Mouse (Mus musculus) left cerebral cortex, adult 11 months (tissue): Measurements from ENCODE around the gene Pla2g3.

Source experiments
- DNase-seq: peaks from one replicate; pipeline ENCODE4 v3.0.0; 2022; ENCODE audit warnings: low spot score

The Pla2g3 gene

DNA sequence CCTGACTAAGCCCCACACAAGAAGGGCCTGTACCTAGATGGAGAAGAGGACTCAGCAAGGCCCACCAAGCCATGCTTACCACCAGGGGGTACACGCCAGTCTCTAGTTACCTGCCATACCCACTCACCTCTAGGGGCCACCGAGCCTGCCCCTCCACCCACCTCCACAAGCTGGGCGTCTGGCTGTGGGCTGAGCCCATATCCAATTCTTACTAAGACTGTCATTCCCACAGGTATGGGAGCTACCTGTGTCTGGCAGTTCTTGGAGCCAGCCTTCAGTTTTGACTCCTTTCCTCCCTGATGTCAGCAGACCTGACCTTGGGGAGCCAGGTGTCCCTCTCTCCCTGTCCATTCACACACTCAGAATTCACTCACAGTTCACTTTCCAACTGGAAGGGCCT is 49.6 kb downstream of the Pla2g3 start:
- DNase-seq: no peak

DNA sequence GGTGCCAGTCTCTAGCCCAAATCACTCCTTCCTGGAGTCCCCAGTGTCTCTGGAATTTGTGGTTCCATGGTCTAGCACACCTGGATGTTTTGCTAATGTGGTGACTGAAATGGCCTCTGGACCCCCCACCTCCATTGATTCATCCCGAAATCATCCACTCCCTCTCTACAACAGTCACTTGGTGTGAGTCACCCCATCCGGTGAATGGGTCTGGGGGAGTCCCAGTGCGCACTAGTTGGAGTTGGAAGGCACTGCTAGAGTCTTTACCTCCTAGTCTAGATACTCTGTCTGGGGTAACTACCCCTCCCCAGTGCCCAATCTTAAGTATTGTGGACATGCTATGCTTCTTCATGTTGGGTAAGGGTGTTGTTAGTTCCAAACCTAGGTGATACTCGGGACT is 50.3 kb downstream of the Pla2g3 start:
- DNase-seq: no peak

DNA sequence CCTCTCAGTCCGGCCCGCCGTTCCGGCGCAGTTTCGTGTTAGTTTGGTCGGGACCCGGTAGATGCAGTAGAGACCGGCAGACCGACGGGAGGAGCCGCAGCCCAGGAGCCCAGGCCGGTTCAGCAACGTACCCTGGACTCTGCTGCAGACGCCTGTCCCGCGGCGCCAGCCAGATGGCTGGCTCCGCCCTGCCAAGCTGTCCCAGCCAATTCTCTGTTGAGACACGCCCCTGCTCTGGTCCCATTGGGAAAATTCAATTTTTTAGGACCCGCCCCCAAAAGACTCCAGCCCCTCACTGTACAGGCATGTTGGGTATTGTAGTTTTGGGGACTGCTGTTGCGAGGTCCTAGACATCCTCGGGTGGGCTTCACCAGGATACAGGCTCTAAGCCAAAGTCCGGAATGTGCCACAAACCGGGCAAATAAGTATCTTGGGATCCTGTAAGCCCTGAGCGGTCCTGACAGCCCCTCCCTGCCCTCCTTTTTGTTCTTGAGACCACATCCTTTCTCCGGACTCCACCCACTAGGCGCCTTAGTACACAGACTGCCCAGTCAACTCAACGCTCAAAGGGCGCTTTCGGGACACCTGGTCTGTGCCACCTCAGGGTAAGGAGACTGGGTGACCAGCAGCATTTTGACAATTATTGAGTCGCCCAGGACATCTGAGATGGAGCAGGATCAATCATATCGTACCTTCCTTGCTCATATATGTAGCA is 51.2 kb downstream of the Pla2g3 start:
- DNase-seq: peak; percentile 86

DNA sequence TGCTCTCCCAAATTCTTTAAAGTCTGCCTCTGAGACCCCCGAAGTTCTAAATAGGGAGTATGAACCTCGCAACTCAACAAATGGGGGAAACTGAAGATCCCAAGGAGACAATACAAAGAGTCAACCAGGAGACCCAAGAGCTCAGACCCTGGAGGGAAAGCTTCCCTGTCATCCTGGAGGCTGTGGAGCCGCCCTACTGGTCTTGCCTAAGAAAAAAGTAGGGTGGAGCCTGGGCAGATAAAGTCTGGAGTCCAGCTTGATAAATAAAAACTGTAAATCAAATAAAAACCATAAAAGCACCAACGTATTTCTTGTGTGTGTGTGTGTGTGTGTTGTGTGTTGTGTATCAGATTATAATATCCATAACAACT is 51.7 kb downstream of the Pla2g3 start:
- no peak for DNase-seq

DNA sequence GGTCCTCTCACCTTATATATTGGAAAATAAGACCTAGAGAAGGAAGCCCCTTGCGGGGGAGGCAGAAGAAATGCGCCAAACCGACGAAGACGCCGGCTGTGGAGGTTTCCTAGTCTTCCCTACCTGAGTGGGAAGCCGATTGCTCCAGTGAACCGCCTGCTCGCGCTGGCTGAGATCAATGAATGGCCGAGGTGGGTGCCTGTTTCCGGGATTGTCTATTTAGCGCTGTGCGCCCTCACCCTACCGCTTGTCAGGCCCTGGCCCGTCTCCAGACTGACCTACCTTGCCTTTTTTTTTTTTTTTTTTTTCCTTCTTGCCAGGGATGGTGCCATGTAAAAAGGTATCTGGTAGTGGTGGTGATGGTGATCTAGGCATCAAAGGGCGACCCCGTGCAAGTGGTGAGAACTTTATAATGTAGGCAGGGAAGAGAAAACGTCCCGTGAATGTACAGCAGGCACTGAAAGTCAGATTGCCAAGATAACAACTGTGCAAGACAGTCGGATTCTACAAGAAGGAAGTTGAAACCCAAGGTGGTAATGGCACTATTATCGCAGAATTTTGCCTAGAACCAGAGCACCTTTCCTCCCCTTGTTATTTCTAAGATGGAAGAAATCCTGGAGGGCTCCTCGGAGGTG is 52.5 kb downstream of the Pla2g3 start, which contains the start of gene Smtn:
TSS of gene Smtn (minus strand) at position 162 of the 635 bp plus-strand sequence.
- DNase-seq: no peak

- no peak for DNase-seq
Observed at GRCm38 (mm10) chr11:3541932-3542331, 53.8 kb downstream of the Pla2g3 start.

GRCm38 (mm10) chr11:3543001-3543400 is 54.9 kb downstream of the Pla2g3 start:
- no peak for DNase-seq

- DNase-seq: no peak
Observed at GRCm38 (mm10) chr11:3544409-3544808, 56.3 kb downstream of the Pla2g3 start.

DNA sequence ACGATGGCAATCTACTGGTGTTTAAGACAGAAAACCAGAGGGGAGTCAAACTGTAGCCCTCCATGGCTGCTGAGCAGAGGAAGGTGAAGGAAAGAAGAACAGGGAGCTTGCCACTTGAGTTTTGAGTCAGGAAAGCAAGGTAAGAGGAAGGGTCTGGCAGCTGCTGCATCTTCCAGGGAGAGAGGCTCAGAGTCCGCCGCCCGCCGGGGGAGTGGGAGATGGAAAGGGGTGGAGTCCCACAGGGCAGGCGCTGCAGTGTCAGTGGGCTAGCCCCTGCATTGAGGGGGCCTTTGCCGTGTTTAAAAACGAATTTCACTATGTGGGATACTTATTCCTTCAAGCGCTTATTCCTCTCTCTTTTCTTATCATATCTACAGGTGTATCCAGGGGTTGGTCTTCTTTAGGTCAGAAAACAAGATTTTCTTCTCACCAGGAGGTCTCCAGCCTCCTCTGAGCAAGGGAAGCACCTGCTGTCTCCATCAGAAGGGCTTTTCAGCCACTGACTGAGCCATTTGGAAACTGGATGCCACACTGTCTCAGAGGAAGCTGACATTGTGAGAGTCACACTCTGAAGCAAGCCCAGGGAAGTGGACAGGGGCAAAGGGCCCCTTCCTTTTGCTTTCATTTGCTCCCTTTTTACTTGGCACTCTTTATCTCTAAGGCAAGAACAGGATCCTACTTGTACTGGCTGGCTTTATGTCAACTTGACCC is 57.6 kb downstream of the Pla2g3 start:
- DNase-seq: no peak

- DNase-seq: no peak
Observed at GRCm38 (mm10) chr11:3546242-3546562, 58.1 kb downstream of the Pla2g3 start.

- no peak for DNase-seq
Observed at GRCm38 (mm10) chr11:3547047-3547446, 59.0 kb downstream of the Pla2g3 start.

- DNase-seq: no peak
Observed at GRCm38 (mm10) chr11:3547969-3548368, 59.9 kb downstream of the Pla2g3 start.

DNA sequence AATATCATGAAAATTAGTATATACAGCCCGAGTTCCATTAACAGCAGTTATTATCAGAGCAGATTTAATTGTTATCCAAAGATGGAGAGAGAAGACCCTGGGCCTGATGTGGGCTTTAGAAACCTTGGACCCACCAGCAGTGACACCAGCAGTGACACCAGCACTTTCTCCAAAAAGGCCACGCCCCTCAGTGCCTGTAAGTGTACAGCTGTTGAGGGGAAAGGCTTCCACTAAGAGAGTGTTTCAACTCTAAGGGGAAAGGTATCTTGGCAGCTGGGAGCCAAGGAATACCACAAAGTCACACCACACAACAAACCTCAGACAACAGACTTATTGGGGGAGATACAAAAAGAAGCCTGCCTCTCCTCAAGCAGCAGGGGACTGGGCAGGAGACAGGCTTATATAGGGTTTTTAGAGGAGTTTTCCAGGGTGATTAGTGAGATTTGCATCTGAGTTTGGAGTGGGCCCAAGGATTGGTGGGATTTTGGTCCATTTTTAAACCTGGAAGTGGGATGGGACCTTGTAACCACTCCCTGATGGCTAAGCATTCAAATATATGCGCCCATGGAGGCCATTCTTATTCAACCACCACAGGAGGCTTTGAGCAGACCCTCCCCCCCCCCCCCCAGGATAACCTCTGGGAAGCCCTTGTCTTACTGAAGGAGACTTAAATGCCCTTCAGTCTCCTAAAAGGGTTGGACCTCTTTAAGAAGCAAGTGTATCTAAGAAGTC is 60.6 kb downstream of the Pla2g3 start:
- DNase-seq: no peak
